Mouse (Mus musculus) stomach, postnatal 0 days (tissue): ENCODE measurements around the gene Plekhb2. TPM values are rescaled to one million over a fixed set of nuclear protein-coding genes. Genes with fewer than 3 reads are reported as not detected.

Experiments used
- ATAC-seq: fragments of 200-750 bp; cut with Nextera tagmentation; 2 replicates; pipeline ENCODE4 v1.8.0; 2017; ENCODE audit not compliant: low FRiP score, low TSS enrichment
- DNase-seq: peaks from one replicate; pipeline ENCODE4 v3.0.0-alpha.2; 2016; ENCODE audit warnings: low spot score
- H3K27ac ChIP-seq: fragments of 300-500 bp; sonication (generic); replicated peaks from 2 replicates; pipeline ENCODE4 v1.5.1; 2014; ENCODE audit warnings: mild to moderate bottlenecking, control low read depth
- H3K27me3 ChIP-seq: fragments of 300-500 bp; sonication (generic); 2 replicates; pipeline ENCODE4 v1.6.1; 2014; ENCODE audit warnings: low read length; ENCODE audit not compliant: control insufficient read depth, insufficient read depth
- H3K36me3 ChIP-seq: fragments of 300-500 bp; sonication (generic); 2 replicates; pipeline ENCODE4 v1.6.1; 2014; ENCODE audit warnings: low read length, mixed read lengths; ENCODE audit not compliant: control insufficient read depth, insufficient read depth
- H3K4me1 ChIP-seq: fragments of 300-500 bp; sonication (generic); replicated peaks from 2 replicates; pipeline ENCODE4 v1.6.1; 2014; ENCODE audit warnings: antibody characterized with exemption; ENCODE audit not compliant: control insufficient read depth, insufficient read depth
- H3K4me2 ChIP-seq: fragments of 300-500 bp; sonication (generic); replicated peaks from 2 replicates; pipeline ENCODE4 v1.6.1; 2014; ENCODE audit warnings: low read depth, mild to moderate bottlenecking, control low read depth, moderate library complexity
- H3K4me3 ChIP-seq: fragments of 300-500 bp; sonication (generic); 2 replicates; pipeline ENCODE4 v1.5.1; 2014; ENCODE audit warnings: low read depth, low read length, control low read depth
- H3K9ac ChIP-seq: fragments of 300-500 bp; sonication (generic); 2 replicates; pipeline ENCODE4 v1.6.1; 2014; ENCODE audit warnings: mild to moderate bottlenecking, low read length, control low read depth, mixed read lengths
- H3K9me3 ChIP-seq: fragments of 300-500 bp; sonication (generic); 2 replicates; pipeline ENCODE4 v1.6.1; 2016; ENCODE audit warnings: low read length; ENCODE audit not compliant: control insufficient read depth
- CTCF ChIP-seq: IDR thresholded peaks from 2 replicates; pipeline ENCODE4 v1.5.1; 2016; ENCODE audit warnings: antibody characterized with exemption, low read depth, mild to moderate bottlenecking, moderate library complexity
- EP300 ChIP-seq: optimal IDR thresholded peaks from 2 replicates; pipeline ENCODE3; 2016; ENCODE audit warnings: antibody characterized with exemption
- WGBS: fragments of 180-500 bp; shearing (Covaris S2); extraction: QIAGEN DNeasy Blood & Tissue Kit; methylation state at CpG from one replicate; pipeline ENCODE4 v1.1.7; 2014; 5-methylcytosine and 5-hydroxymethylcytosine counted together
- polyA plus RNA-seq: library from polyadenylated mRNA; unstranded; fragments of >200 nt; fragmentation: Nextera tagmentation; extraction: Ambion mirVana; gene quantifications from 2 replicates; pipeline ENCODE4 v1.2.1, GENCODE M21; 2015

Plekhb2 gene
- polyA plus RNA-seq, 1 experiment from 2014 or later, result 105 TPM

- WGBS, result 61% methylated on average over 6 of the region's 6 CpGs
- DNase-seq, result no peak
- H3K27ac ChIP-seq, result no peak overlapping the region
These were observed 11.7 kb upstream of the Plekhb2 start for GRCm38 (mm10) chr1:34837951-34838689.

DNA sequence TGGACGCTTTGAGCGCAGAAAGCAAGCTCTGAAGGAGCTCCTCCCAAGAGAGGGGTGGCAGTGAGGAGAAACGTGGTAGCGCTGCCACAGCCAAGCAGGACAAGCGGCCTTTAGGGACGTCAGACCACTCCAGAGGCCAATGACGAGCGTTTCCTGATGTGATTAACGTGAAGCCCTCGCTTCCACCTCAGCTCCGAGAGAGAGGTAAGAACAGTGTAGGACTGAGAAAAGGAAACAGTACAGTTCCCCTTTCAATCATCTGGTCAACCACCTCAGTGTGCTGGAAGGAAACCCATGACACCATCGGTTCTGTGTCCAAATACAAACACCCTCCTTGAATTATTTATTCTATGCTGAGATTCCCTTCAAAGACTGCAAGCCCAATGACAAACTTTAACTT, 10.5 kb upstream of the Plekhb2 start:
- DNase-seq, result no peak
- H3K36me3 ChIP-seq, result no peaks in the 10 kb centered on the region
- no peak overlapping the region for H3K4me3 ChIP-seq
- 54% methylated on average over 12 of the region's 12 CpGs for WGBS
- no peak overlapping the region for H3K4me2 ChIP-seq
- TF ChIP-seq CTCF, result no peak
- no peak for TF ChIP-seq EP300
- no peaks in the 10 kb centered on the region for H3K9me3 ChIP-seq
- ATAC-seq, result no peak
- no peak overlapping the region; the same call in 1 of the 2 replicates for H3K27ac ChIP-seq
- no peak overlapping the region for H3K9ac ChIP-seq
- H3K4me1 ChIP-seq, result peaks cover 5% of the 10 kb centered on the region; the same call in 1 of the 2 replicates
- H3K27me3 ChIP-seq, result no peaks in the 10 kb centered on the region

More at GRCm38 (mm10) chr1:34837951-34838689, 11.7 kb upstream of the Plekhb2 start:
- Histone ChIP-seq H3K4me2 (no peak overlapping the region), H3K4me1 (peaks cover 5% of the 10 kb centered on the region; the same call in 1 of the 2 replicates), H3K27me3 (no peaks in the 10 kb centered on the region), H3K4me3 (no peak overlapping the region), H3K9me3 (no peaks in the 10 kb centered on the region), H3K9ac (no peak overlapping the region), H3K36me3 (no peaks in the 10 kb centered on the region)
- TF ChIP-seq EP300 (no peak), CTCF (no peak)
- no peak for ATAC-seq

DNA sequence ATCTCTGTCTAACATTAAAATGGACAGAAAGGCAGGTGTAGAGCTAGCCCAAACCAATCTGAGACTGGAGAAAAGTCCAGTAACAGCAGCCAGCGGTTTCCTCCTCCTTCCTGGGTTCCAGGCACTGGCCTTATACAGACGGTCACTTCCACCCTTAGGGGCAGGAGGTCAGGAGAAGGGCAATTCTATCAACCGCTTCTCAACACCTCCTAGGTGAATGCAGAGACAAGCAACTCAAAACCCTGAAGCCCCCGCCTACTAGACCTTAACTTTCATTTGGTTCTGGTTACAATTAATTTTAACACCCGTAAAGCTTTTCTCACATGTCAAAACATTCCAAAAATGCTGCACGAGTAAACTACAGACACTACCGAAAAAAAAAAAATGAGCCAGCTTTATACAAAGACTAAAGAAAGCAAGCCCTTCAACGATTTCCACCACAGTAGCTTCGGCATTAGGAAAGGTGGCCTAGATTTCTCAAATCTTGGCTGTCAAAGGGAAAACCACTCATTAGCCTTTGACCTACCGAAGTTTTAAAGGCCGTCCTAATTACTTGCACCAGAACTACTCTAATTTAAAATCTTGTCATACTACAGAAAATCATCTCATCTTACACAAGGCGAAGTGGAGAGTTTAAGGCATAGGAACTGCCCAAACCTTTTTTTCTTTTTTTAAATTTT, 7.9 kb upstream of the Plekhb2 start:
- DNase-seq (no peak), ATAC-seq (no peak)
- H3K36me3 ChIP-seq, result no peaks in the 10 kb centered on the region
- peak overlapping the region; percentile 99 for H3K27ac ChIP-seq
- H3K4me2 ChIP-seq, result peak overlapping the region; percentile 61
- H3K27me3 ChIP-seq, result no peaks in the 10 kb centered on the region
- peak overlapping the region; percentile 77 for H3K4me3 ChIP-seq
- TF ChIP-seq CTCF (no peak), EP300 (no peak)
- H3K9me3 ChIP-seq, result no peaks in the 10 kb centered on the region
- H3K4me1 ChIP-seq, result peaks cover 5% of the 10 kb centered on the region; the same call in 1 of the 2 replicates
- under 1% methylated on average over 12 of the region's 12 CpGs for WGBS
- peak overlapping the region; percentile 95 for H3K9ac ChIP-seq

- Histone ChIP-seq H3K27me3 (no peaks in the 10 kb centered on the region), H3K27ac (peak overlapping the region; percentile 99), H3K9ac (peak overlapping the region; percentile 95), H3K4me2 (peak overlapping the region; percentile 61), H3K4me3 (peak overlapping the region; percentile 77), H3K9me3 (no peaks in the 10 kb centered on the region), H3K36me3 (no peaks in the 10 kb centered on the region), H3K4me1 (peaks cover 5% of the 10 kb centered on the region; the same call in 1 of the 2 replicates)
- under 1% methylated on average over 35 of the region's 51 CpGs for WGBS
- TF ChIP-seq EP300 (no peak), CTCF (peak; percentile 21)
- ATAC-seq (peak; percentile 91), DNase-seq (peak; percentile 80)
These were observed 7.4 kb upstream of the Plekhb2 start for GRCm38 (mm10) chr1:34842389-34842861.

DNA sequence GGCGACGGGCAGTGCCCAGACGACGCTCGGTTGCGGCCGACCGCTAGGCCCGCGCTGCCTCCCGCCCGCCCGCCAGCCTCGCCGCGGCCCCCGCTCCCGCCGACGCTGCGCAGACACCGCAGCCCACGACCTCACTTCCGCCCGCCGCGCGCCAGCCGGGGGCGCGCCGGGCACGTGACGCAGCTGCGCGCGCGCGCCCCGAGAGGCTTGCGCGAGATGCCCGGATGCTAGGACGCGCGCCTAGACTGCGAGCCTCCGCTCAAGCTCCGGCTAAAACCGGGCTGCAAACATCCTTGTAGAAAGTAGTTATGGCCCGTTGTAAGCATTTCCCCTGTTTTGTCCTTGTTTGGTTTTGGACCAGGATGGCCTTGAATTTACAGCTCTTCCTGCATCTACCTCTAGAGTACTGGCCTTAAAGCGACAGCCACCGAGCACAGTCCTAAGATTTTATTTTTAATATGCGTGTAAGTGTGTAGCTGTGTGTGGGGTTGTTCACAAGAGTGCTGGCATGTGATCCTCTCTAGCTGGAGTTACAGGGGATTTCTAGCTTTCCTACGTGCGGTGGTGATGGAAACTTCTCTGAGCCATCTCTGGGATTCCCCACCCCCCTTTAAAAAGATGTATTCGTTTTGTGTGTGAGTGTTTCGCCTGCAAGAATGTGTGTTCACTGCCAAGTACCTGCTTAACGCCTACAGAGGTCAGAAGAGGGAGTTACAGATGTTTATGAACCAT, 6.7 kb upstream of the Plekhb2 start, which contains the start of gene Fam168b:
Gene Fam168b (minus strand): TSS at position 179 of the 732 bp plus-strand sequence.
- DNase-seq, result peak; percentile 90
- peak; percentile 93 for ATAC-seq
- Histone ChIP-seq H3K27me3 (no peaks in the 10 kb centered on the region), H3K4me2 (peak within 1 kb of the TSS; percentile 61), H3K9ac (peak within 1 kb of the TSS; percentile 95), H3K9me3 (no peaks in the 10 kb centered on the region), H3K36me3 (no peaks in the 10 kb centered on the region), H3K27ac (peak within 1 kb of the TSS; percentile 99), H3K4me3 (peak within 1 kb of the TSS; percentile 77), H3K4me1 (peaks cover 5% of the 10 kb centered on the region; the same call in 1 of the 2 replicates)
- under 1% methylated on average over 58 of the region's 59 CpGs for WGBS
- no peak for TF ChIP-seq EP300
